Mouse (Mus musculus) liver, adult 2 months (tissue): ENCODE results near the gene Aftph.

ENCODE experiments used
- CTCF ChIP-seq: fragments of 200-500 bp; IDR thresholded peaks from 2 replicates; pipeline ENCODE4 v1.5.1; 2011; ENCODE audit warnings: low read depth, low read length, control low read depth
- POLR2A ChIP-seq: fragments of 200-500 bp; IDR thresholded peaks from 2 replicates; pipeline ENCODE4 v1.6.1; 2011; ENCODE audit warnings: low read length, control low read depth; ENCODE audit not compliant: insufficient read depth; ENCODE audit errors: extremely low read depth

- TF ChIP-seq POLR2A (no peak), CTCF (no peak)
Observed at GRCm38 (mm10) chr11:20750573-20750972, 9.2 kb upstream of the Aftph start.
